Comparison of ENCODE assay signal across 21 mouse cellular contexts in the genomic region with DNA sequence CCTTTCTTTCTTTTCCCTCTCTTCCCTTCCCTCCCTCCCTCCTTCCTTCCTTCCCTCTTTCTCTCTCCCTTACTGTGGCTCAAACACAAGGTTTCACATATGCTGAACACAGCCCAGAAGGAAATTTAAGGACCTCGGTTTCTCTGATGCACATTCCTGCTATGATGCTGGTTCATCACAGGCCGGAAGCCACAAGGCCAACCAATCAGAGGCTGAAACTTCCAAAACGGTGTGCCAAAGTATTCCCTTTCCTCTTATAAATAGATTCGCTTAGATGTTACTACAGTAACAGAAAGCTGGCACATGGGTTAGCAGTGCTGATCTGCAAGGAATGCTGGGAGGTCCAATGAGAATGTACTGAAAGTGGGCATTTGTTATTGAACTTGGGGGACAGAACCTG. TPM values are rescaled to one million over a fixed set of nuclear protein-coding genes. Genes with fewer than 3 reads are reported as not detected.
DNase-seq lines count a peak whose midpoint lies in the region; TF ChIP-seq lines count a peak whose summit lies in the region.
"Had no signal": no experiment of that assay in that cellular context is flagged by ENCODE, and none has a peak within 500 bp of the region (broad histone marks: within the 10 kb centered on the region; RNA-seq: fewer than 3 reads in every experiment).

No protein-coding gene starts in this region.

- peak overlapping the region; percentile 59 for H3K27ac ChIP-seq in layer of hippocampus, adult 2 months
- H3K27ac ChIP-seq: heart, adult 2 months; heart, embryonic 10.5 days; heart, embryonic 13.5 days; hindbrain, embryonic 12.5 days; hindbrain, embryonic 15.5 days had no signal

- no peak overlapping the region for H3K4me3 ChIP-seq in layer of hippocampus, adult 2 months
- H3K4me3 ChIP-seq: heart, adult 2 months; heart, embryonic 10.5 days; heart, embryonic 13.5 days; hindbrain, embryonic 12.5 days; hindbrain, embryonic 15.5 days had no signal

- TF ChIP-seq CTCF in layer of hippocampus, adult 2 months (conservative IDR thresholded peaks at IDR 0.05) = no peak

- peak; percentile 16 for DNase-seq in layer of hippocampus, adult 11-12 months (ENCODE audit: low spot score)
- no peak for DNase-seq in layer of hippocampus, postnatal 25 days (ENCODE audit: extremely low spot score in 1 of 2, low spot score in 1 of 2)
- peak; percentile 25 for DNase-seq in brain, adult 2 months (ENCODE audit: low read depth, low spot score)
- peak; percentile 16 for DNase-seq in layer of hippocampus, adult 2 months (ENCODE audit: low spot score in 2 of 2)
- DNase-seq in layer of hippocampus, postnatal 10 days (ENCODE audit: low spot score in 2 of 2) = peak; percentile 8 to 19
- DNase-seq in kidney, adult 18-20 months = no peak
- DNase-seq in lung, postnatal 25 days (ENCODE audit: low spot score) = no peak
- no peak for DNase-seq in urinary bladder, adult 2 months (ENCODE audit: low spot score)
- DNase-seq: adrenal gland, adult 8-10 months; adrenal gland, postnatal 25 days; cerebellum, adult 18-20 months; cerebellum, adult 9-10 months; cerebellum, postnatal 14 days; gastrocnemius, postnatal 25 days; heart, adult 2 months; heart, postnatal 14 days had no signal

RNA-seq across cellular contexts. Expression of gene Dsp, which starts 47.7 kb away (rescaled TPM):
- 10 to 100 TPM; 11.5 to 14.2 TPM for total RNA-seq in layer of hippocampus, postnatal 25 days (2021)
- 10 to 100 TPM; 14.2 to 14.7 TPM for total RNA-seq in layer of hippocampus, adult 2 months (2021)
- total RNA-seq in layer of hippocampus, postnatal 10 days (2021) = 1 to 10 TPM; 3.9 to 5.0 TPM
- 17.9 and 22.7 TPM in 2 replicates for polyA plus RNA-seq in urinary bladder, adult 2 months (2012; rRNA removed)
- polyA plus RNA-seq: C2C12 had no signal

Comparison
In these comparisons a context has a peak if more than half of its experiments do, and no peak if none do; other contexts are left out.
1. DNase-seq: peak in layer of hippocampus, adult 11-12 months (single experiment), brain, adult 2 months (single experiment), layer of hippocampus, adult 2 months (2 of 2) and layer of hippocampus, postnatal 10 days (2 of 2); none in layer of hippocampus, postnatal 25 days (0 of 2), kidney, adult 18-20 months (single experiment), lung, postnatal 25 days (single experiment) and urinary bladder, adult 2 months (single experiment).